Mouse (Mus musculus): ENCODE measurements around the gene Slc22a23. TPM values are rescaled to one million over a fixed set of nuclear protein-coding genes. Genes with fewer than 3 reads are reported as not detected.

Slc22a23 gene
- polyA plus RNA-seq, 1 experiment from 2014 or later, result 11.6 TPM

DNA sequence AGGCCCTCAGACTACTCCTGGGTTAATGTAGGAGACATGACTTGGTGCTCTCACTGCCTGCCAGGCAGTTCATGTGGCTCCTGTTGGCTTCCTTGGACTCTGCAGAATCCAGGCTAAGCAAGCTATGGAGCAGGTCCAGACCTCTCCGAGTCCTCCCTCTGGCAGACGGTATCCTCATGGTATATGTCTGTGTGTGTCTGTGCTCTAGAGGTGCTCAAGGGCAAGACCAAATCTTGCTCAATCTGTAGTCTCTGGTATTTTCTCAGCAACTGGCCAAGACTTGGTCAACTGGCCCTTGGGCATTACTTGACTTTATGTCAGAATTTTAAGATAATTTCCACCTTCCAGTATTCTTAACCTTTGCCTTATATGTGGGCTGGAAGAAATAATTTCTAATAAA is 159.6 kb downstream of the Slc22a23 start:
- H3K4me1 ChIP-seq (replicated peaks; ENCODE audit: control insufficient read depth, insufficient read depth, low read length), result no peaks in the 10 kb centered on the region
- no peaks in the 10 kb centered on the region for H3K9me3 ChIP-seq (ENCODE audit: control insufficient read depth, low read length)
- no peak overlapping the region for H3K4me2 ChIP-seq
- no peaks in the 10 kb centered on the region for H3K27me3 ChIP-seq (replicated peaks; ENCODE audit: control insufficient read depth, insufficient read depth, low read length)
- H3K4me3 ChIP-seq (ENCODE audit: low read depth, low read length), result no peak overlapping the region
- H3K36me3 ChIP-seq (ENCODE audit: control insufficient read depth, insufficient read depth, low read length), result peaks cover 12% of the 10 kb centered on the region
- no peak overlapping the region for H3K27ac ChIP-seq (ENCODE audit: low read depth, low read length)
- DNase-seq (ENCODE audit: low spot score), result no peak
- ATAC-seq (replicated peaks; ENCODE audit: low FRiP score), result no peak
- 92% methylated on average over 2 of the region's 2 CpGs for WGBS
- H3K9ac ChIP-seq (ENCODE audit: low read depth, low read length), result no peak overlapping the region

DNA sequence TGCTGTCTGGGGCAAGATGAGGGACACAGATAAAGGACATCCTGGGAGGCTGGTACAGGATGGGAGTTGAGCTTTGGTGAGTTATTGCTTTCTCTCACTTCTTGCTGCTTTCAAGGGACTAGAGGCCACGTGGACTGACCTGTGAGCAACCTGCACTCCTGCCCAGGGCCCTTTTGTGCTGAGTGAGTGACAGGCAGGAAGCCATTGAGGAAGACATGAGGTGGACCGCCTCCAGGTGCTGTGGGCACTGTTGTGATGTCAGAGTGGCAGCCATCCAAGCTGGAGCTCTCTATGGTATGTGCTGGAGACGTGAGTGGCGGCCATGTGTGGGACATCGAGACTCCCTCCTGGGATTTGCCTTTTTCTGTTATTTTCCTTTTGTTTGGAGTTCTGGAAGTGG is 163.4 kb downstream of the Slc22a23 start:
- Histone ChIP-seq H3K36me3 (ENCODE audit: control insufficient read depth, insufficient read depth, low read length) (peaks cover 12% of the 10 kb centered on the region), H3K4me3 (ENCODE audit: low read depth, low read length) (no peak overlapping the region), H3K4me2 (no peak overlapping the region), H3K9me3 (ENCODE audit: control insufficient read depth, low read length) (no peaks in the 10 kb centered on the region), H3K9ac (ENCODE audit: low read depth, low read length) (no peak overlapping the region), H3K27ac (ENCODE audit: low read depth, low read length) (no peak overlapping the region), H3K27me3 (replicated peaks; ENCODE audit: control insufficient read depth, insufficient read depth, low read length) (no peaks in the 10 kb centered on the region), H3K4me1 (replicated peaks; ENCODE audit: control insufficient read depth, insufficient read depth, low read length) (no peaks in the 10 kb centered on the region)
- ATAC-seq (replicated peaks; ENCODE audit: low FRiP score) (no peak), DNase-seq (ENCODE audit: low spot score) (no peak)
- 89% methylated on average over 5 of the region's 5 CpGs for WGBS

DNA sequence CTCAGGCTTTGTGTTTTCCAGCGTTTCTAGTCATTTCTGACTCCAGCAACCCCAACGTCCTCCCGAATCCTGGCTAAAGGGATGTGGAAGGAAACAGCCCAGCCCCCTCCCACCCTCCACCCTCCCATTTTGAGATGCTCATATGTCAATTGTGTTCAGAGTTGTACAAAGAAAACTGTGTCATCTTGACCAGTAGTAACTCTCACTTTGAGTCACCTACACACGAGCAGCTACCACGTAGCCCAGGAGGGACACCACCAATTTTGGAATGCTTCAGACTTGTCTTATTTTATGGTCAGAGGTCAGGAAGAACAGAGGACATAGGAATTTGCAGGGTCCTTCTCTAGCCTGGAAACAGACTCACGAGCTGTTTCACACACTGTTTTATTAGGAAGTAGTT is 171.0 kb downstream of the Slc22a23 start:
- Histone ChIP-seq H3K27me3 (replicated peaks; ENCODE audit: control insufficient read depth, insufficient read depth, low read length) (no peaks in the 10 kb centered on the region), H3K9me3 (ENCODE audit: control insufficient read depth, low read length) (no peaks in the 10 kb centered on the region), H3K9ac (ENCODE audit: low read depth, low read length) (no peak overlapping the region), H3K27ac (ENCODE audit: low read depth, low read length) (no peak overlapping the region), H3K4me3 (ENCODE audit: low read depth, low read length) (no peak overlapping the region), H3K4me2 (no peak overlapping the region), H3K36me3 (ENCODE audit: control insufficient read depth, insufficient read depth, low read length) (no peaks in the 10 kb centered on the region), H3K4me1 (replicated peaks; ENCODE audit: control insufficient read depth, insufficient read depth, low read length) (no peaks in the 10 kb centered on the region)
- DNase-seq (ENCODE audit: low spot score), result no peak
- ATAC-seq (replicated peaks; ENCODE audit: low FRiP score), result no peak
- WGBS, result 86% methylated on average over 6 of the region's 6 CpGs

DNA sequence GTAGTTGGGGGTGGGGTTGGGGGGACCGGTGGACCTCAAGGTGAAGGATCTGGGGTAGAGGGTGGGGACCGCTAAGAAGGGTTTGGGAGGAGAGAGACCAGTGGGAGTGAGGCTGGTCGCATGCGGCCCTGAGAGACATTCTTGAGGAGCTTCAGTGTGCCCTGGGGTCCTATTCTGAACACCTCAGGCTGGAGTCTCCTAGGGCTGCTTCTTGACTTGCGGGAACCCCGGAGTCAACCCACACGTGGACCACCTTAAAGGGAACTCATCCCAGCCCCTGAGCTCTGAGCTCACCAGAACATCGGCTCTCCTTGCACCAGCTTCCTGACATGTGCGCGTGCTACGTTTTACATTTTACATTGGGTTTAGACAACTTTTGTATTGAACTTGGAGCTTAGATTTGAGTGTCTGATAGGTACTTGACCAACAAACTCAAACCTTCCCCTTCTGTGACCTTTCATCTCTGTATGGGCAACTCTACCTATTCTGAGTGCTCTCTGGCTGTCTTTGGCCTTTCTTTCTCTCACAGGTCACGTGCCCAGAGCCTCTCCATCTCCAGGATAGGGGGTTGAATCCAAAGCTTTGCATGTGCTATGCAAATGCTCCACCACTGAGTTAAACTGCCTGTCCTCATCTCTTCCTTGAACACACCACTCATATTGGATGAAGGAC is 181.5 kb downstream of the Slc22a23 start:
- peak overlapping the region; percentile 80 for H3K9ac ChIP-seq (ENCODE audit: low read depth, low read length)
- peaks cover 9% of the 10 kb centered on the region; the same call in 1 of the 2 replicates for H3K36me3 ChIP-seq (ENCODE audit: control insufficient read depth, insufficient read depth, low read length)
- DNase-seq (ENCODE audit: low spot score), result no peak
- peak overlapping the region; percentile 77 for H3K4me3 ChIP-seq (ENCODE audit: low read depth, low read length)
- WGBS, result 34% methylated on average over 12 of the region's 12 CpGs
- peak overlapping the region; percentile 87 for H3K27ac ChIP-seq (ENCODE audit: low read depth, low read length)
- 0 out of 2 replicates have a peak, but pooled peaks cover 6% of the 10 kb centered on the region for H3K4me1 ChIP-seq (replicated peaks; ENCODE audit: control insufficient read depth, insufficient read depth, low read length)
- peak overlapping the region; percentile 82 for H3K4me2 ChIP-seq
- no peaks in the 10 kb centered on the region for H3K9me3 ChIP-seq (ENCODE audit: control insufficient read depth, low read length)
- ATAC-seq (replicated peaks; ENCODE audit: low FRiP score), result peak; percentile 70; the same call in 1 of the 2 replicates
- H3K27me3 ChIP-seq (replicated peaks; ENCODE audit: control insufficient read depth, insufficient read depth, low read length), result no peaks in the 10 kb centered on the region

DNA sequence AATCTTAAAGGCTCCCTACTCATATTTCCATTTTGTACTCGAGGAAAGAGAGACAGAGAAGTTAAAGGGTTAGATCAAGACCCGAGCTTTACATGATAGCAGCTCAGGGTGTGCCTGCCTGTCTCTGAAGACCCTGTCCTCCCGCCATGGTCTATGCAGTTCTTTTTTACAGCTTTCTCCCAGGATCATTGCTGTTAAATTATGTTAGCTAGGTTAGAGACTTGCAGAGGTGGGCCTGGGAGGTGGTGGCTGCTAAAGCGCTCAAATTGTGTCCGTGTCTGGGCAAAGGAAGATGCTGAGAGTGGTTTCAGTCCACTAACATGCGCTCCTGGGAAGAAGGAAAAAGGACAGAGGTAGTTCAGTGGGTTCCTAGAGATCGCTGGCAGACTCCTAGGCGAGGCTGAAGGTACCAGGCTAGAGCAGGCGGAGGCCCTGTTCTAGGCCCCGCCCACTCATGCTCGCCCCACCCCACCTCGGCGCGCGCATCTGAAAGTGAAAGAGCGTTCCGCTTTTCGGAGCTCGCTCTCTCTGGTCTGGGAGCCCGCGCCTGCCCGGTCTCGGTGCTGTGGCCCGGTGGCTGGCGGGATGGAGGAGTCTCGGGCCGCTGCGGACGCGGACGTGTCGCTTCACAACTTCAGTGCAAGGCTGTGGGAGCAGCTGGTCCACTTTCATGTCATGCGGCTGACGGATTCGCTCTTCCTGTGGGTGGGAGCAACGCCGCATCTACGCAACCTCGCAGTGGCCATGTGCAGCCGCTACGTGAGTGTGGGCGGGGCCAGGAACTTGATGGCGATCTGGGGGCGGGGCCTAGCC is 182.3 kb downstream of the Slc22a23 start, which contains the start of gene Psmg4:
Psmg4 (plus strand) TSS at position 474 of the 813 bp plus-strand sequence.
- Histone ChIP-seq H3K27ac (ENCODE audit: low read depth, low read length) (peak within 1 kb of the TSS; percentile 87), H3K27me3 (replicated peaks; ENCODE audit: control insufficient read depth, insufficient read depth, low read length) (no peaks in the 10 kb centered on the region), H3K9me3 (ENCODE audit: control insufficient read depth, low read length) (no peaks in the 10 kb centered on the region), H3K36me3 (ENCODE audit: control insufficient read depth, insufficient read depth, low read length) (peaks cover 9% of the 10 kb centered on the region; the same call in 1 of the 2 replicates), H3K4me1 (replicated peaks; ENCODE audit: control insufficient read depth, insufficient read depth, low read length) (0 out of 2 replicates have a peak, but pooled peaks cover 6% of the 10 kb centered on the region), H3K9ac (ENCODE audit: low read depth, low read length) (peak within 1 kb of the TSS; percentile 80), H3K4me2 (peak within 1 kb of the TSS; percentile 82), H3K4me3 (ENCODE audit: low read depth, low read length) (peak within 1 kb of the TSS; percentile 77)
- DNase-seq (ENCODE audit: low spot score) (peak; percentile 97), ATAC-seq (replicated peaks; ENCODE audit: low FRiP score) (peak; percentile 97)
- 3% methylated on average over 44 of the region's 44 CpGs for WGBS

DNA sequence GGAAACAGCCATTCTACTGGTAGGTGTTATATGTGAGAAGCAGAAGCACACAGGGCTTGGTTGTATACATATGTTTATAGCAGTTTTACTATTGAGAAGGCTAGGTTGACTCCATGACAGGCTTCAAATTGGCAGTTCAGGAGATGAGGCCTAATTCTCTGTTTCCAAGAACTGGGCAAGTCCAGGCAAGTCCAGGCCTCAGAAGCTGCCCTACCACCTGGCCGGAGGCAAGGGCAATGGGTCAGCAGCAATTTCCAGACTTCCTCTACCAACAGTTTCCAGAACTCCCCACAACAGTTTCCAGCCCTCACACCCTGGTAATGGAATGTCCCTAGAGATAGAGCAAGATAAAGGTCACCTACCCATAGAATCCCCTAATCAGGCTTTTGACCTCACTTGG is 185.1 kb downstream of the Slc22a23 start:
- no peaks in the 10 kb centered on the region for H3K9me3 ChIP-seq (ENCODE audit: control insufficient read depth, low read length)
- ATAC-seq (replicated peaks; ENCODE audit: low FRiP score), result no peak
- H3K4me1 ChIP-seq (replicated peaks; ENCODE audit: control insufficient read depth, insufficient read depth, low read length), result 0 out of 2 replicates have a peak, but pooled peaks cover 6% of the 10 kb centered on the region
- no peak overlapping the region for H3K4me2 ChIP-seq
- no peaks in the 10 kb centered on the region for H3K36me3 ChIP-seq (ENCODE audit: control insufficient read depth, insufficient read depth, low read length)
- DNase-seq (ENCODE audit: low spot score), result no peak
- H3K27ac ChIP-seq (ENCODE audit: low read depth, low read length), result no peak overlapping the region
- no peak overlapping the region for H3K9ac ChIP-seq (ENCODE audit: low read depth, low read length)
- 92% methylated on average over 1 of the region's 1 CpGs for WGBS
- H3K27me3 ChIP-seq (replicated peaks; ENCODE audit: control insufficient read depth, insufficient read depth, low read length), result no peaks in the 10 kb centered on the region
- H3K4me3 ChIP-seq (ENCODE audit: low read depth, low read length), result no peak overlapping the region

DNA sequence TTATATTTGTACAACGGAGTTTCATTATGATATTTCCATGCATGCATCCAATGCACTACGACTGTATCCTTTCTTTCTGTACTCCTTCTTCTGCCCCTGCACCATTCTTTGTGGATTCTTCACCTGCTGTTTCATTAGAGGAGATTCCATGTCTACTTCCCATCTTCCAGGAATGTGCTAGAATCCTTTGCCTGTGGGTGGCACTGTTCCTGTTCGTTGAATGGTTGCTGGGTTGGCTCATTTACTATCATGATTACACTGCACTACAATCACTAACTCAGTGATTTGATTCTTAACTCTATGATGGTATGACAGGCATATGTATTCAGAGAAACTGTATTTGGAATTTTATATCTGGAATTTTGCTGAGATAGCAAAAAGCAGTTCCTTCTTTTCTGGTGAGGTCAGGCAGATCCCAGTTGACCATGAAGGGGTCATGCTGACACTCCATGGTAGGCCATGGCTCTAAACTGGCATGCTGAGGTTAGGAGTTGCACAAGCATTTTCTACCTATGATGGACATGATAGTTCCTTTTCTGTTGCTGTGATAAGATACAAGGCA is 187.3 kb downstream of the Slc22a23 start:
- WGBS, result 88% methylated on average over 3 of the region's 3 CpGs
- H3K36me3 ChIP-seq (ENCODE audit: control insufficient read depth, insufficient read depth, low read length), result no peaks in the 10 kb centered on the region
- H3K9ac ChIP-seq (ENCODE audit: low read depth, low read length), result no peak overlapping the region
- H3K4me3 ChIP-seq (ENCODE audit: low read depth, low read length), result no peak overlapping the region
- DNase-seq (ENCODE audit: low spot score) (no peak), ATAC-seq (replicated peaks; ENCODE audit: low FRiP score) (no peak)
- H3K27ac ChIP-seq (ENCODE audit: low read depth, low read length), result no peak overlapping the region
- 0 out of 2 replicates have a peak, but pooled peaks cover 3% of the 10 kb centered on the region for H3K4me1 ChIP-seq (replicated peaks; ENCODE audit: control insufficient read depth, insufficient read depth, low read length)
- no peaks in the 10 kb centered on the region for H3K27me3 ChIP-seq (replicated peaks; ENCODE audit: control insufficient read depth, insufficient read depth, low read length)
- no peaks in the 10 kb centered on the region for H3K9me3 ChIP-seq (ENCODE audit: control insufficient read depth, low read length)
- no peak overlapping the region for H3K4me2 ChIP-seq

DNA sequence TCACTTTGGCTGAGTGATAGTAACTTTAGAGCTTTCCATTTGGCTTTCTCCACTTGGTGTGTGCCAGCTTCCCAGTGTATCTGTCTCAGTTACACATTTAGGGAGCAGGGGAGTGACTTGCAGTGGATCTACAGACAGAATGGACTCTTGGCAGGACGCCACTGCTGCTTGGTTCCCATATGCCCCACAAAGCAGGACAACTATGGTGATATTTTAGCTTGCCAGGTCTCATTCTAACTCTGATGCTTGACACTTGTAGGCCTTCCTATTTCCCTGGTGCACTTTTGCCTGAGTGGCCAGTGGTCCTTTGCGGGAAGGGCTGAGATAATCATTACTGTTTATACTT is 188.2 kb downstream of the Slc22a23 start:
- Histone ChIP-seq H3K27ac (ENCODE audit: low read depth, low read length) (no peak overlapping the region), H3K27me3 (replicated peaks; ENCODE audit: control insufficient read depth, insufficient read depth, low read length) (no peaks in the 10 kb centered on the region), H3K4me2 (no peak overlapping the region), H3K4me1 (replicated peaks; ENCODE audit: control insufficient read depth, insufficient read depth, low read length) (no peaks in the 10 kb centered on the region), H3K9me3 (ENCODE audit: control insufficient read depth, low read length) (no peaks in the 10 kb centered on the region), H3K4me3 (ENCODE audit: low read depth, low read length) (no peak overlapping the region), H3K9ac (ENCODE audit: low read depth, low read length) (no peak overlapping the region), H3K36me3 (ENCODE audit: control insufficient read depth, insufficient read depth, low read length) (no peaks in the 10 kb centered on the region)
- ATAC-seq (replicated peaks; ENCODE audit: low FRiP score), result no peak
- no peak for DNase-seq (ENCODE audit: low spot score)
- 68% methylated on average over 2 of the region's 2 CpGs for WGBS
